Mouse (Mus musculus) brain, embryonic 14.5 days (tissue): ENCODE results near the gene Ifnl2.
"Not testable (repeated sequence)": the region's sequence is repeated elsewhere in the genome, so short reads cannot be mapped to it uniquely, and the experiment has no call there.

Experiments used
- CTCF ChIP-seq: fragments of 200-500 bp; IDR thresholded peaks from 2 replicates; pipeline ENCODE4 v1.5.1; 2012; ENCODE audit warnings: inconsistent platforms, mild to moderate bottlenecking, moderate library complexity, borderline replicate concordance; ENCODE audit not compliant: insufficient read depth, insufficient read length; ENCODE audit errors: extremely low read depth
- POLR2A ChIP-seq: fragments of 200-500 bp; IDR thresholded peaks from 2 replicates; pipeline ENCODE4 v1.6.1; 2012; ENCODE audit warnings: mild to moderate bottlenecking, inconsistent platforms, borderline replicate concordance; ENCODE audit not compliant: poor library complexity, insufficient read depth, insufficient read length, severe bottlenecking; ENCODE audit errors: extremely low read depth

GRCm38 (mm10) chr7:28510405-28510974, at the start of gene Ifnl2:
- not testable (repeated sequence) for TF ChIP-seq CTCF, POLR2A
